Mouse (Mus musculus): ENCODE measurements around the gene Tcf3. TPM values are rescaled to one million over a fixed set of nuclear protein-coding genes. Genes with fewer than 3 reads are reported as not detected.
A peak's percentile ranks its signal among the peaks of the same experiment; 100 is the strongest.

Gene Tcf3
- total and polyA plus RNA-seq, 2 experiments, result 6.4 to 20.2 TPM

DNA sequence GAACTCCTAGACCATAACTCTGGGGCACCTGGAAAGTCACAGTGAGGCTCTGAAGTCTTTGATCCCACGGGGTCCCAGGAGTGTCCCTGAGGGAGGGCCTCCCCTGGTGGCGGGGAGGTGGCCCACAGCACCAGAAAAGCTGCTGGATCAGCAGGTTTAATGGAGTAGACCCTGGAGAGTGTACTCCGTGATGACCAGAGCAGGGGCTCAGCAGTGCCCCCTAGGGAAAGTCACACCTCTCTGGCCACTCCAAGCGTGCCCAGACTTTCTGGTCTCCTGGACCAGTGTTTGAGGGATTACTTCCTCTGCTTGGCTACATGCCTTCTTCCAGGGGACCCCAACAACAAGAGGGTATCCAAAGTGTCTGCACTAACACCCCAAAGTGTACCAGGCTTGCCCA is 50.0 kb downstream of the Tcf3 start:
- H3K27me3 ChIP-seq (ENCODE audit: control insufficient read depth, insufficient read depth, low read length), result no peaks in the 10 kb centered on the region
- TF ChIP-seq POLR2A (IDR thresholded peaks at IDR 0.05; ENCODE audit: extremely low read depth, insufficient read depth, low read length), result no peak
- peak; percentile 43 for TF ChIP-seq CTCF (IDR thresholded peaks at IDR 0.05; ENCODE audit: low read depth, low read length)
- 92% methylated on average over 4 of the region's 4 CpGs for WGBS
- no peak for DNase-seq (ENCODE audit: extremely low read depth, low read depth, low spot score)
- no peaks in the 10 kb centered on the region for H3K36me3 ChIP-seq (ENCODE audit: control insufficient read depth, insufficient read depth, low read length)
- peaks cover 7% of the 10 kb centered on the region for H3K79me2 ChIP-seq (ENCODE audit: control insufficient read depth, insufficient read depth, low read length)
- no peak overlapping the region for H3K4me3 ChIP-seq (ENCODE audit: insufficient read depth, low read depth, low read length)
- peaks cover 12% of the 10 kb centered on the region; the same call in 1 of the 2 replicates for H3K4me1 ChIP-seq (ENCODE audit: control insufficient read depth, insufficient read depth, low read length)
- H3K27ac ChIP-seq (replicated peaks; ENCODE audit: insufficient read depth, low read depth, low read length), result no peak overlapping the region
- H3K9ac ChIP-seq (ENCODE audit: low read depth, low read length), result no peak overlapping the region

DNA sequence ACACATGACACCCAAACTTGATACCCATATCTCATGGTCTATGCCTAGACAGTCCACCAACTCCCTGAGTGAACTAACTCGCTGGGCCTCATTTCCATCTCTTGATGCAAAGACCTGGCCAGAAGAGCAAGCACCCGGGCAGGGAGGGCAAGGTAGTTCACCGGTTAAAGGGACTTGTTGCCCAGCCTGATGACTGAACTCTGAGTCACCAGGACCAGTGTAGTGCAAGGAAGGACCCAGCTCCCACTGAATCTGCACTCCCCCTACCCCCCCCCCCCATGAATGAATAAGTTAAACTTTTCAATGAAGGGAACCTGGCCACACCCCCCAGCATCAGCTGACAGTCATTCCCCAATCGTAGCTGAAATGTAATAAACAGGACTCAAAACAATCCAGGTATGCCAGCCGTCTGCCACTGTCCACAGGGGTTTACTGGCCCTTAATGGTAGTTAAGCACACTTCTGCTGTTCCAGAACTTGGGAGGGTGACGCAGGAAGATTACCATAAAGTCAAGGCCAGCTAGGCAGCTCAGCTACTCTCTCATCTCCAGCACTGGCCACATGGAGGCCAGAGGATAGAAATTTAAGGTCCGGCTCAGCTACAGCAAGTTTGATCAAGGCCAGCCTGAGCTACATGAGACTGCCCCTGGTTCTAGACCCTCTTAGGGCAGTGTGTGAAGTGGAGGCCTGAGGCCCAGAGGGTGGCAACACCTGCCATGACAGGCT is 50.6 kb downstream of the Tcf3 start:
- WGBS, result 92% methylated on average over 7 of the region's 7 CpGs
- H3K79me2 ChIP-seq (ENCODE audit: control insufficient read depth, insufficient read depth, low read length), result peaks cover 7% of the 10 kb centered on the region
- no peak overlapping the region for H3K9ac ChIP-seq (ENCODE audit: low read depth, low read length)
- no peak overlapping the region for H3K4me3 ChIP-seq (ENCODE audit: insufficient read depth, low read depth, low read length)
- no peak overlapping the region for H3K27ac ChIP-seq (replicated peaks; ENCODE audit: insufficient read depth, low read depth, low read length)
- no peaks in the 10 kb centered on the region for H3K36me3 ChIP-seq (ENCODE audit: control insufficient read depth, insufficient read depth, low read length)
- DNase-seq (ENCODE audit: extremely low read depth, low read depth, low spot score), result no peak
- no peaks in the 10 kb centered on the region for H3K27me3 ChIP-seq (ENCODE audit: control insufficient read depth, insufficient read depth, low read length)
- TF ChIP-seq CTCF (IDR thresholded peaks at IDR 0.05; ENCODE audit: low read depth, low read length) (no peak), POLR2A (IDR thresholded peaks at IDR 0.05; ENCODE audit: extremely low read depth, insufficient read depth, low read length) (no peak)
- H3K4me1 ChIP-seq (ENCODE audit: control insufficient read depth, insufficient read depth, low read length), result peaks cover 7% of the 10 kb centered on the region; the same call in 1 of the 2 replicates

DNA sequence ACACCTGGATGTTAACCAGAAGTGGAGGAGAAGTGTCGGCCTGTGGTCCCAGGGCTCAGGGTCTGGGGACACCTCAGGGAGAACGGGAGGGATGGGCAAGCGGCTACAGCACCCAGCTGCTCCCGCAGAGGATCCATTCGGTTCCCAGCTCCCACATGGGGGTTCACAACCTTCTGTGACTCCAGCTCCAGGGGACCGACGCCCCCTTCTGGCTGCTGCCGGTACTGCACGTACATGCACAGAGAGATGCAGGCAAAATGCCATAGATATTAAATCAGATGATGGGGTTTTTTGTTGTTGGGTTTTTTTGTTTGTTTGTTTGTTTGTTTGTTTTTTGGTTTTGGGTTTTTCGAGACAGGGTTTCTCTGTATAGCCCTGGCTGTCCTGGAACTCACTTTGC is 55.7 kb downstream of the Tcf3 start:
- H3K36me3 ChIP-seq (ENCODE audit: control insufficient read depth, insufficient read depth, low read length), result no peaks in the 10 kb centered on the region
- no peak overlapping the region for H3K4me3 ChIP-seq (ENCODE audit: insufficient read depth, low read depth, low read length)
- H3K9ac ChIP-seq (ENCODE audit: low read depth, low read length), result no peak overlapping the region
- no peaks in the 10 kb centered on the region for H3K4me1 ChIP-seq (ENCODE audit: control insufficient read depth, insufficient read depth, low read length)
- TF ChIP-seq CTCF (IDR thresholded peaks at IDR 0.05; ENCODE audit: low read depth, low read length) (peak; percentile 78), POLR2A (IDR thresholded peaks at IDR 0.05; ENCODE audit: extremely low read depth, insufficient read depth, low read length) (no peak)
- no peak for DNase-seq (ENCODE audit: extremely low read depth, low read depth, low spot score)
- H3K79me2 ChIP-seq (ENCODE audit: control insufficient read depth, insufficient read depth, low read length), result no peaks in the 10 kb centered on the region
- H3K27me3 ChIP-seq (ENCODE audit: control insufficient read depth, insufficient read depth, low read length), result no peaks in the 10 kb centered on the region
- 55% methylated on average over 10 of the region's 10 CpGs for WGBS
- H3K27ac ChIP-seq (replicated peaks; ENCODE audit: insufficient read depth, low read depth, low read length), result no peak overlapping the region

DNA sequence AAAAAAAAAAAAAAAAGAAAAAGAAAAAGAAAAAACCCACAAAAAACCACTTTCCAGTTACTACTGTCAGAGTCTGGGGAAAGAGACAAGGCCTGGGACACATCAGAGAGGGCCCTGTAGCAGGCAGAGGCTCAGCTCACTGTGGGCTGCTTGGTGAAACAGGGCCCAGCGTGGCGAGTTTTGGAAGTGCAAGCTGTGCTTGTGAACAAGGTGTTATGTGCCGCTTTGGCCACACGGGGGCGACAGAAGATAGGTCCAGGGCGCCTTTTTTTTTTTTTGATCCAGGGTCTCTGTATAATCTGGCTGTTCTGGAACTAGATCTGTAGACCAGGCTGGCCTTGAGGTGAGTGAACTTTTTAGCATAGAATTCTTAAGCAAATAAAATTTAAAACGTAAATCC is 57.3 kb downstream of the Tcf3 start:
- no peaks in the 10 kb centered on the region for H3K79me2 ChIP-seq (ENCODE audit: control insufficient read depth, insufficient read depth, low read length)
- no peaks in the 10 kb centered on the region for H3K4me1 ChIP-seq (ENCODE audit: control insufficient read depth, insufficient read depth, low read length)
- no peak overlapping the region for H3K4me3 ChIP-seq (ENCODE audit: insufficient read depth, low read depth, low read length)
- H3K27me3 ChIP-seq (ENCODE audit: control insufficient read depth, insufficient read depth, low read length), result no peaks in the 10 kb centered on the region
- no peak overlapping the region for H3K27ac ChIP-seq (replicated peaks; ENCODE audit: insufficient read depth, low read depth, low read length)
- DNase-seq (ENCODE audit: extremely low read depth, low read depth, low spot score), result peak; percentile 71
- H3K36me3 ChIP-seq (ENCODE audit: control insufficient read depth, insufficient read depth, low read length), result no peaks in the 10 kb centered on the region
- WGBS, result 1% methylated on average over 7 of the region's 7 CpGs
- TF ChIP-seq CTCF (IDR thresholded peaks at IDR 0.05; ENCODE audit: low read depth, low read length) (peak; percentile 95), POLR2A (IDR thresholded peaks at IDR 0.05; ENCODE audit: extremely low read depth, insufficient read depth, low read length) (no peak)
- no peak overlapping the region for H3K9ac ChIP-seq (ENCODE audit: low read depth, low read length)

DNA sequence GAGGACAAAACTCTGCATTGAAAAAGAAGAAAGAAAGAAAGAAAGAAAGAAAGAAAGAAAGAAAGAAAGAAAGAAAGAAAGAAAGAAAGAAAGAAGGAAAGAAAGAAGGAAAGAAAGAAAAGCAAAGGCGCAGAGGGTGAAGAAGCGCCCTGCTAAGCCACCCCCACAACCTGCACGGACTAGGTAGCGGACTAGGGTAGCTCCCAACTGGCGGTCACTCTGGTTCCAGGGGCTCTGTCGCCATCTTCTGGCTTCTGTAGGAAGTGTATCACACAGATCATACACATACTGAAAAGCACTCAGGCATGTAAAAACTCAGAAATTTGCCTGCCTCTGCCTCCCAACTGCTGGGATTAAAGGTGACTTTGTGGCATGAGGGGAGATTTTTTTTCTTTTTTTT is 59.4 kb downstream of the Tcf3 start:
- no peak overlapping the region for H3K9ac ChIP-seq (ENCODE audit: low read depth, low read length)
- 26% methylated on average over 6 of the region's 6 CpGs for WGBS
- no peaks in the 10 kb centered on the region for H3K27me3 ChIP-seq (ENCODE audit: control insufficient read depth, insufficient read depth, low read length)
- no peak overlapping the region for H3K4me3 ChIP-seq (ENCODE audit: insufficient read depth, low read depth, low read length)
- H3K4me1 ChIP-seq (ENCODE audit: control insufficient read depth, insufficient read depth, low read length), result no peaks in the 10 kb centered on the region
- TF ChIP-seq CTCF (IDR thresholded peaks at IDR 0.05; ENCODE audit: low read depth, low read length) (peak; percentile 84), POLR2A (IDR thresholded peaks at IDR 0.05; ENCODE audit: extremely low read depth, insufficient read depth, low read length) (no peak)
- H3K27ac ChIP-seq (replicated peaks; ENCODE audit: insufficient read depth, low read depth, low read length), result no peak overlapping the region
- no peaks in the 10 kb centered on the region for H3K36me3 ChIP-seq (ENCODE audit: control insufficient read depth, insufficient read depth, low read length)
- H3K79me2 ChIP-seq (ENCODE audit: control insufficient read depth, insufficient read depth, low read length), result no peaks in the 10 kb centered on the region
- DNase-seq (ENCODE audit: extremely low read depth, low read depth, low spot score), result peak; percentile 53

DNA sequence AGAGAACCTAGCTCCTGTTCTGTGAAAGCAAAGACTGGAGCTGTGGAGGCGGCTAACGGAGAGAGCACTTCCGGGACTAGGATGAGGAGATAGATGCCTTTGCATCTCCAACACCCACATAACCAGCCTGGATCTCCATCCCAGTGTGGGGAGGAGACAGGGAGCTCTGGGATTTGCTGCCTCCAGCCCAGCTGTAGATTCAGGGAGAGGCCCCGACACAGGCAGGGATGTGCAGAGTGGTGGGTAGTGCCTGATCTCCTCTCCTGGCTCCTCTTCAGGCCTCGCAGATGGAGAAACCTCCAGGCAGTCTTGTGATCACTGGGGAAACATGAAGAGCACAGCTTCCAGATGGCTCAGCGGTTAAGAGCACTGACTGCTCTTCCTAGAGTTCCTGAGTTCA is 60.7 kb downstream of the Tcf3 start:
- WGBS, result 89% methylated on average over 6 of the region's 6 CpGs

More for the DNA sequence above, 60.7 kb downstream of the Tcf3 start:
- H3K4me1 ChIP-seq (ENCODE audit: control insufficient read depth, insufficient read depth, low read length), result no peaks in the 10 kb centered on the region
- H3K79me2 ChIP-seq (ENCODE audit: control insufficient read depth, insufficient read depth, low read length), result no peaks in the 10 kb centered on the region
- no peak overlapping the region for H3K9ac ChIP-seq (ENCODE audit: low read depth, low read length)
- H3K27me3 ChIP-seq (ENCODE audit: control insufficient read depth, insufficient read depth, low read length), result no peaks in the 10 kb centered on the region
- TF ChIP-seq CTCF (IDR thresholded peaks at IDR 0.05; ENCODE audit: low read depth, low read length) (no peak), POLR2A (IDR thresholded peaks at IDR 0.05; ENCODE audit: extremely low read depth, insufficient read depth, low read length) (no peak)
- no peak overlapping the region for H3K4me3 ChIP-seq (ENCODE audit: insufficient read depth, low read depth, low read length)
- no peaks in the 10 kb centered on the region for H3K36me3 ChIP-seq (ENCODE audit: control insufficient read depth, insufficient read depth, low read length)
- H3K27ac ChIP-seq (replicated peaks; ENCODE audit: insufficient read depth, low read depth, low read length), result no peak overlapping the region
- no peak for DNase-seq (ENCODE audit: extremely low read depth, low read depth, low spot score)

Measured in liver, adult 2 months (tissue).